ENCODE assay signal across 8 mouse cellular contexts in the genomic region with DNA sequence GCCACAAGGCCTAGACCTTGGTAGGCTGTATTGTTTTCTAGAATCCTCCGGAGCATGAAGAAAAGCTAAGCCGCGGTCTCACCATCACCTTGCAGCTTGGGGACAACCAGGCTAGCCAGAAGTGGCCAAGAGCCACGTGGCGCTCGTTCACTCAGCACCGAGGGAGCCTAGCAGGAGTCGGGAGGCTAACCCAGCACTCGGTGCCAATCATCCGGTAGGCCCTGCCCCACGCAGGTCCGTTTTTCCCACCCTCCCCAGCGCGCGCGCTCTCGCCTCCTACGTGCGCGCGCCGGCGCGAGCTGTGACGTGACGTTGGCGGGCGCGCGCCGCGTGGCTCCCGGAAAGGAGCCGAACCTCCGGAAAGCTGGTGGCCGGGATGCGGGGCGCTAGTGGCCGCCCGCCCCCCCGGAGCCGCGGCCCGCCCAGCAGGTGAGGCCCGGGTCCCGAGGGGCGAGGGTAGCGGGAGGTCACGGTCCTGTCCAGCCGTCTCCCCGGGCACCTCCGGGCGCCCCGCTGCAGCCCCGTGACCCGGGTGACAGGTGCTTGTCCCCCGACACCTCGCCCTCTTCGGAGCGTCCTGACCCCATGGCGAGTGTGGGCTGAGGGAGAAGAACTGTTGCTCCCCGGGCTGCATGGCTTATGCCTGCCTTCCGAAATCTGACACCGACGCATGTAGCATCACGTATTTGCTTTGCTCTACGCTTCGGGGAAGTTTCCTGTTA. TPM values are rescaled to one million over a fixed set of nuclear protein-coding genes. Genes with fewer than 3 reads are reported as not detected.
DNase-seq lines count a peak whose midpoint lies in the region; ATAC-seq and TF ChIP-seq lines count a peak whose summit lies in the region.
"Not testable (repeated sequence)": the region's sequence is repeated elsewhere in the genome, so short reads cannot be mapped to it uniquely, and the experiment has no call there.

A gene (plus strand): TSS at position 315 of the 722 bp plus-strand sequence.

- intact Hi-C loops in gastrocnemius, postnatal 36 days (cut with DNase I); heart, postnatal 36 days (cut with DNase I): not testable (repeated sequence)

- H3K4me1 ChIP-seq in embryonic fibroblast, embryonic 13.5 days (ENCODE audit: control insufficient read depth, insufficient read depth, low read length); kidney, embryonic 16.5 days (ENCODE audit: insufficient read depth, low read length); limb, embryonic 11.5 days (ENCODE audit: control insufficient read depth, insufficient read depth, low read length); stomach, embryonic 14.5 days (ENCODE audit: control insufficient read depth, insufficient read depth, low read length): not testable (repeated sequence)

- H3K4me2 ChIP-seq in kidney, embryonic 16.5 days (replicated peaks; ENCODE audit: low read depth, low read length); limb, embryonic 11.5 days (ENCODE audit: low read depth, severe bottlenecking); stomach, embryonic 14.5 days (replicated peaks; ENCODE audit: low read depth, low read length): not testable (repeated sequence)

- TF ChIP-seq POLR2A in embryonic fibroblast, embryonic 13.5 days (IDR thresholded peaks at IDR 0.05; ENCODE audit: low read depth, low read length): not testable (repeated sequence)

- TF ChIP-seq CTCF in embryonic fibroblast, embryonic 13.5 days (IDR thresholded peaks at IDR 0.05; ENCODE audit: borderline replicate concordance, insufficient read depth, low read length): not testable (repeated sequence)

- DNase-seq in adrenal gland, adult 8-10 months; gastrocnemius, postnatal 36 days; heart, postnatal 36 days; limb, embryonic 11.5 days (ENCODE audit: low spot score): not testable (repeated sequence)

- not testable (repeated sequence) for H3K9me3 ChIP-seq in kidney, embryonic 16.5 days (ENCODE audit: low read length); limb, embryonic 11.5 days (ENCODE audit: control insufficient read depth, low read length); stomach, embryonic 14.5 days (ENCODE audit: control insufficient read depth, low read depth, low read length)

- not testable (repeated sequence) for H3K9ac ChIP-seq in kidney, embryonic 16.5 days (replicated peaks; ENCODE audit: low read length); limb, embryonic 11.5 days (ENCODE audit: low read length); stomach, embryonic 14.5 days (replicated peaks; ENCODE audit: low read depth, low read length)

- not testable (repeated sequence) for H3K27me3 ChIP-seq in kidney, embryonic 16.5 days (ENCODE audit: insufficient read depth, low read length); limb, embryonic 11.5 days (ENCODE audit: control insufficient read depth, insufficient read depth, low read length); stomach, embryonic 14.5 days (ENCODE audit: control insufficient read depth, insufficient read depth, low read length)

- no CpG with 5 or more reads among the region's 68 CpGs for WGBS in kidney, embryonic 16.5 days
- WGBS in limb, embryonic 11.5 days: no CpG with 5 or more reads among the region's 68 CpGs
- WGBS in stomach, embryonic 14.5 days: no CpG with 5 or more reads among the region's 68 CpGs

- H3K4me3 ChIP-seq in embryonic fibroblast, embryonic 13.5 days (ENCODE audit: insufficient read depth, low read length); kidney, embryonic 16.5 days (ENCODE audit: low read length); limb, embryonic 11.5 days (ENCODE audit: low read depth, low read length); stomach, embryonic 14.5 days (ENCODE audit: low read depth, low read length): not testable (repeated sequence)

- H3K27ac ChIP-seq in embryonic fibroblast, embryonic 13.5 days (ENCODE audit: insufficient read depth, low read length); kidney, embryonic 16.5 days (ENCODE audit: low read length); limb, embryonic 11.5 days (replicated peaks; ENCODE audit: low read depth, low read length); stomach, embryonic 14.5 days (ENCODE audit: low read length): not testable (repeated sequence)

- H3K36me3 ChIP-seq in kidney, embryonic 16.5 days (ENCODE audit: insufficient read depth, low read length); limb, embryonic 11.5 days (ENCODE audit: control insufficient read depth, insufficient read depth, low read length); stomach, embryonic 14.5 days (ENCODE audit: control insufficient read depth, insufficient read depth, low read length): not testable (repeated sequence)

- ATAC-seq in kidney, embryonic 16.5 days (ENCODE audit: low FRiP score, low TSS enrichment): peak; percentile 96
- peak; percentile 79; the same call in 1 of the 2 replicates for ATAC-seq in limb, embryonic 11.5 days (ENCODE audit: insufficient number of reproducible peaks, low FRiP score, low TSS enrichment, low read depth)
- ATAC-seq in megakaryocyte progenitor cell, adult 5-6 weeks (replicated peaks; ENCODE audit: poor library complexity): peak; percentile 86
- peak; percentile 91; the same call in 1 of the 2 replicates for ATAC-seq in stomach, embryonic 14.5 days (ENCODE audit: insufficient number of reproducible peaks, insufficient read depth, low FRiP score, low read depth)

RNA-seq across cellular contexts. Expression of the gene that starts here (rescaled TPM):
- 10 to 100 TPM; 68.2 to 94.1 (median 83.4) TPM for total RNA-seq in adrenal gland, adult 8-10 months (2022)
- 8.7 and 10.8 TPM in 2 replicates for polyA plus RNA-seq in embryonic fibroblast, embryonic 13.5 days (2011; ENCODE audit: insufficient read length, low read depth, missing spikeins)
- 10 to 100 TPM; 47.5 to 48.2 TPM for total RNA-seq in gastrocnemius, postnatal 36 days (2021)
- 10 to 100 TPM; 32.9 to 33.1 TPM for total RNA-seq in heart, postnatal 36 days (2021)
- polyA plus RNA-seq in kidney, embryonic 16.5 days (2015; fragmentation: Nextera tagmentation; extraction: Ambion mirVana): 17.3 and 17.4 TPM in 2 replicates
- polyA plus RNA-seq in limb, embryonic 11.5 days (2014; fragmentation: Nextera tagmentation; extraction: Ambion mirVana): 7.9 and 8.3 TPM in 2 replicates
- 6.3 and 9.7 TPM in 2 replicates for total RNA-seq in megakaryocyte progenitor cell, adult 5-6 weeks (2015)
- total RNA-seq in megakaryocyte progenitor cell, adult 5-6 weeks (2017): 8.6 and 10.2 TPM in 2 replicates
- polyA plus RNA-seq in stomach, embryonic 14.5 days (2014; fragmentation: Nextera tagmentation; extraction: Ambion mirVana): 18.7 and 20.5 TPM in 2 replicates
